Mouse (Mus musculus) urinary bladder, adult 18-20 months (tissue): ENCODE results near the gene Dapp1.
"Not testable (repeated sequence)": the region's sequence is repeated elsewhere in the genome, so short reads cannot be mapped to it uniquely, and the experiment has no call there.

Experiments used
- DNase-seq, 2 experiments: peaks; one replicate each; pipeline ENCODE4 v3.0.0; 2022; ENCODE audit warnings: low spot score in 2 of 2, mixed read lengths in 2 of 2

Dapp1 gene

DNA sequence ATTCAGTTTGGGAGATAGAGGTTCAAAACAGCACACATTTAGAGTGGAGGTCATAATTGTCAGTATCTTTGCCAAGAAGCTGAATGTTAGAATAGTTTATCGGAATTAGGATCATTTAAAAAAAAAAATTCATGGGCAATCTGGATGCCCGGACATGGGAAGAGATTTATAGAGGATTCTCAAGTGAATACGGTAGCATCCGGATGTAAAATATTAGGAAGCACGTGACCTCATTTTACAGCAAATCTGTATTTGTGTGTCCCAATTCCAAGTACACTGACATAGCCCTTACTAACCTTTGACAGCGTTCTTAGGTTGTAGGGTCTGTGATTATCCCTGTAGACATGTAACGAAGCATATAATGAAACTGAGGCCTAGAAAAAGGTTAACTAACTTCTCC is 61.9 kb downstream of the Dapp1 start:
- DNase-seq, result no peak

DNA sequence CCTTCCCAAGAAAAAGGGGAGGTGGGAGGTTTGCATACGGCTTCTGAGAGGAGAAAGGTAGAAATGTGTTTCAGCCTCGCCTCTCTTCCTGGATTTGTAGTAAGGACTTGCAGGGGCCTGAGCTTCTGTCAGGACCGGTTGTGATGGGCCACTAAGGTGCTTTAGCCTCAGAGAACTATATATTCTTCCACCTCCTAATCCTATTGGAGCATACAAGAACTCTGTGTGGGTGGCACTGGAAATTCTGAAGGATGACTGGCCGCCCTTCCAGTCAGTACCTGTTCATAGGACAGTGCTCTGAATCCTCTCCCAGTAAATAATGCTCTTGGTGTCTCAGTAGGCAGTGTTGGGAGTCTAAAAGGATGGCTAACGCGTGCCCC is 62.4 kb downstream of the Dapp1 start:
- DNase-seq, result no peak

DNA sequence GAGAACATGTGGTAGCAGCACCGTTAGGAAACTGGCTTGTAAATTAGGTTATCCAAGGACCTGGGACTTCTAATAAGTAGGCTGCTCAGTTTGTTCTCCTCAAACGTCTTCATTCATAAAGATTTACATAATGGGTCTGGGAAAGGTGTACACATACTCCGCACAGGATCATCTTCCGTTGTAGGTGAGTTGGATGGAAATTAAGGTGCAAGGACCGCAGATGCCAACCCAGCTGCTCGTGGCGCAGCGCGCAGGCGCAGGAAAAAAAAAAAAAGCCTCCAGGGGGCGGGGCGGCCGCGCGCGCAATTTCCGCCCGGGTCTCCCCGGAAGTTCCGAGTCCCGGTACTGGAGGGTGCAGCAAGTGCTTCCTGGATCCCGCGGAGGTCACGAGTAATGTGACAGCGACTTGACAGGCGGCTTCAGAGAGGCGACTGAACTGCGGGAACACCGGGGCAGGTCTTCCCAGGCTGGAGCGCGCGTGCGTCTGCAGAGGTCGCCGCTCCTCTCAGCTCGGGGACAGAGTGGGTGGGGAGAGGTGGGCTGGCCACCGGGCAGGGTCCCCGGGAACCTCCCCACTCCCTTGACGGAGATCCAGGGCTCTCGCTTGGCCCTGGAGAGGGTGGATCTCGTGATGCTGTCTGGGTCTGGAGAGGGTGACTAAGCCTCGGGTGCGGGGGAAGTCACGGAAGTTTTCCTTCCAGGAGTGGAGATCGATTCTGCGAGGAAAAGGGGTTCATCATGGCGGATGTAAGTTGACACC is 63.0 kb downstream of the Dapp1 start, which contains the start of gene Lamtor3:
Gene Lamtor3, plus strand, starts transcription at position 335 of the 760 bp plus-strand sequence.
- DNase-seq, result peak; percentile 60 to 82

DNA sequence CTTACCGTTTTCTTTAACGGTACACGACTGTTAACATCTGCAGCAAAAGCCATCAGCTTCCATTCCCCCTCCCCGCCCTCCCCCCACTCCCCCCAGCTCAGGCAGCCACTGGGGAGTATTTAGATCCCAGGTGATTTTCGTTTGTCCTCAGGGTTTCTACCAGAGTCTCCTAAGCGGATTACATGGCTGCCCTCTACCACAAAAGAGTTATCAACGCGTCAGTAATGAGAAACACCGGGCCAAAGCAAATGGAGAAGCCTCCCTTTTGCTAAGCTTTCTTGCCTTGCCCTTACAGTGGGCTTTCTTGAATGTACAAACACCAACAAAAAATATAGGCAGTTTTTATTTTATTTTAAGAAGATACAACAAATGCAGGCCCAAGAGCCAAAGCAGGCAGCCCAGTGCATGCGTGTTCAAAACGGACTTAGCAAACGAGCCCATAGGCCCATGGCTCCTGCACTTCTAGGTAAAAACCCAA is 63.6 kb downstream of the Dapp1 start:
- DNase-seq, result no peak

DNA sequence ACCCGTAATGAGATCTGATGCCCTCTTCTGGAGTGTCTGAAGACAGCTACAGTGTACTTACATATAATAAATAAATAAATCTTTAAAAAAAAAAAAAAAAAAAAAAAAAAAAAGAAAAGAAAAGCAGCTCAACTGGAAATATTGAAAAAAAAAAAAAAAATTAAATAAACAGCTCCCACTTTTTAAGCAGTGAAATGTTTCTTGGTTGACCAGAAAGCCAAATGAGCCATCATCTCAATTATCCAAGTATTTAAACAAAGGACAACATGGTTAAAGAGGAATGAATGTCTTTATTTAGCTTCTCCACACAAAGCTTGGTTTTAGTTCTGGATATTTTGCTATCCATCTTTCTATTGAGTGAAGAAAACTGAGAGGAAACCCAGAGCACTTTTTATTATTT is 66.8 kb downstream of the Dapp1 start:
- not testable (repeated sequence) for DNase-seq

DNA sequence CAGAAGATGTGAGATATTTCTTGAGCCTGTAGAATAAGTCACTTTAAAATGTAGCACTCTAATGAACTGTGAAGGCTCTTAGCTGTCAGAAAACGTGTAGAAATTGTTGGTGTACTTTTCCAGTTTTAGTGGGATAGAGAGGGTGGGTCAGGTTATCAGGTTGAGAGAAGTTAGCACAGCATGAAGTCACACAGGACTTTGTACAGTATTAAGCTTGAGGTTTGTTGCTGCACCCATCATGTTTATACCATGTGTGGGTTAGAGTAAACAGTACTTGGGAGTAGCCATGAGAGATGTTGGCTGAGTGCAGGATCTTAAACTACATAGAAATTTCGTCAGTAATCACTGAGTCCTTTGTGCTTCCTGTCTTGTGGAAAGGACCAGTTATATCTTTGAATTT is 68.3 kb downstream of the Dapp1 start:
- no peak for DNase-seq

DNA sequence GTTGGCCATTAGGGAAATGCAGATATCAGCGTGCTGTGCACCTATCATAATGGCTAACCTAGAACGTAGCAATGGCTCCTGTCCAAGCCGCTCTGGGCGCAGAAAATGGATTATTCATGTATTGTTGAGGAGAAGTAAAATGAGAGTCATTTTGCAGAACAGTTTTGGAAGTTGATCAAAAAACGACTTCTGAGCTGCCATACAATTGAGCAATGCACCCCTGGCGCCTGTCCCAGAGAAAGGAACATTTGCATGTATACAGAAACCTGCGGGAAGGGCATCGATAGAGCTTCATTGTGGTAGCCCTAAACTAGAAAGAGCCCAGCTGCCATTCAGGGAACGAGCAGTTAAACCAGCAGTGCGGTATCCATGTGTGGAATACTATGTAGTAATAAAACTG is 81.2 kb downstream of the Dapp1 start:
- DNase-seq, result no peak

DNA sequence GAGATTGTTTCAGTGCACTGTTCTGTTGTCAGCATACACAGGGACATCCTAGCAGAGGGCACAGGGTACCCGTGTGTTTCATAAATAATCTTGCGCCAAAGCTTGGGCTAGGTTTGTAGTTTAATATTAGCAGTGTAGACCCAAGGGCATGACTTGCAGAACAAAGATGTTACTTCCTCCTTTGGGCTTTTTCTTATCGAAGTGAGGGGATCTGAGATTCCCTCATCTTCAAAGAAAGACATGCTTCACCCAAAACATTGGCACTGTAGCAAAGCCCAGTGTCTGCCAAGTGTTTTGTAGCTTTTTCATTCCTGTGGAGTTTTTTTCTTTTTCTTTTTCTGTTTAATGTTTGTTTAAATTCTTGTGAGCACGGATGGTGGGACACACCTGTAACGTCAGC is 83.7 kb downstream of the Dapp1 start:
- no peak for DNase-seq

DNA sequence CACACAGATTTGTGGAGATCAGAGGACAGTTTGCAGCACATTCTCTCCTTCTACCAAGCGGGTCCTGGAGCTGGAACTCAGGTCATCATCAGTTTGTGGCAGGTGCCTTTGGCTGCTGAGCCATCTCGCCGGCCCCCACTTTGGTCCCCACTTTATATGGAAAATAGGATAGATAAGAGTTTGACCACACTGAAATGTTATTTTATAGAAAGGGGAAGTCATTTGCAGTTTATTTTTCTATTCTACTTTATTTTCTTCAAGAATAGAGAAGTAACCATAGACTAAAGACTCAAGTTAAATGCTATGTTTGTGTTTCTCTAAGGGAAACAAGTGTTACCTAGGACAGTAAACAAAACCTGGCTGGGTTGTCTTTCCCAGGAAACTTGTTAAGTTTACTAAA is 84.5 kb downstream of the Dapp1 start:
- DNase-seq, result no peak

DNA sequence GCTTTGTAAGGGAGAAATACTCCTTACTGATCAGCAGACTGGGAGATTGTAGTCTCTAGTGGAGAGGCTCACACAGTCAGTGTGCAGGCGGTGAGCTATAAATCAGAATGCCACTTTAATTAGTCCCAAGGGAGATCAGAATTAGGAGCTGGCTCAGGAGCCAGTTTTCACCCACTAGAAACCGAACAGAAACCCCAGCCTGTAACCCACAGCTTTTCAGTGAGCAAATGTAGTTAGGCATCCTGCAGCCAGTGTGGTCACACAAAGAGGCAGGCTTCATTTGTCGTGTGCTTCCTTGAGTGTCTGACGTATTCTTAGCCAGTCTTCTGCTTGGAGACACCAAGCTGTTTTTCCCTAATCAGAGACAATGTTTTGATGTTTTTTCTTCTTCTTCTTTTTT is 85.0 kb downstream of the Dapp1 start:
- no peak for DNase-seq

DNA sequence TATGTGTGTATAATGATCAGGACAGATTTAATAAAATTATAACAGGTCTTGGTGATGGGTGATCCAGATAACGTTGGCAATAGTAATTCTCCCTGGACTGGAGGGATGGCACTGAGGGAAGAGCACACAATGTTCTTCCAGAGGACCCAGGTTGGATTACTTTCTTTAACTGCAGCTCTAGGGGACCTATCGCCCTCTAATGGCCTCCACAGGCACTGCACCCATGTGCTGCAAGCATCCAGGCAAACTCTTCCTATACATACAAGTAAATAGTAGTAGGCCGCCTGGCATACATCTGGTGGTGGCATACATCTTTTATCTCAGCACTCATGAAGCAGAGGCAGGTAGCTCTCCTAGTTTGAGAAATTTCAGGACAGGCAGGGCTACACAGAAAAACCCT is 86.1 kb downstream of the Dapp1 start:
- DNase-seq, result no peak

DNA sequence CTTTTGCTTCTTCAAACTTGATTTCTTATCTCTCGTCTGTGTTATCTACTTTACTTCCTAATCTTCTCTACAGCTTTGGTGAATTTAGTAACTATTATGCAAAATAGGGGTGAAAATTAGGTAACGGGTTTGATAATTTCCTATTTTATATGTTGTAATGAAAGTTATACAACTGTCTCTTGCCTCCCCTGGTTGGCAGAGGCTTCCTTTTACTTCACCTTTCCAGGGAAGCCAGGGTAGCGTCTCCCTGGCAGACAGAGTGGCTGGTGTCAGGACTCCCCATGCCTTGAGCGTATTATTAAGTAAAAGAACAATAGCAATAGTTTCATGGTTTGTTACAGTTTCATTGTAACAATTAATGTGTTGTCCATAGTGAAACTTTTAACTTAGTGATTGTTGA is 87.6 kb downstream of the Dapp1 start:
- no peak for DNase-seq

DNA sequence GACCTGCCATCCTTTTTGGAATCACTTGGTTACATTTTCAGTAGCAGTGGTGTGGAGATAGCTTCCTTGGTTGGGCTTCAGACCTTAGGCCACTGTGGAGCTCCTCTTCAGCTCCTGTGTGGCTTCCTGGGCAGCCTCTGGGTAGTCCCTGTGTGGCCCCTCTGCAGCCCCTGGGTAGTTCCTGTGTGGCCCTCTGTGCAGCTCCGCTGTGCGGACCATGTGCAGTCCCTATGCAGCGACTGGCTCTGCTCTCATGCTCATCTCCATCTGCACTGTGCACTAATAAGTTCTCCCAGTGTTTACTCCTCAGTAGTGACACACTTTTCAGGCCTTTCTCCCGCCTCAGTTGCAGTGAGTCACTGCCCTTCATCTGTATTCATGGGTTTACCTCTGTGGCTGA is 89.2 kb downstream of the Dapp1 start:
- DNase-seq, result no peak

DNA sequence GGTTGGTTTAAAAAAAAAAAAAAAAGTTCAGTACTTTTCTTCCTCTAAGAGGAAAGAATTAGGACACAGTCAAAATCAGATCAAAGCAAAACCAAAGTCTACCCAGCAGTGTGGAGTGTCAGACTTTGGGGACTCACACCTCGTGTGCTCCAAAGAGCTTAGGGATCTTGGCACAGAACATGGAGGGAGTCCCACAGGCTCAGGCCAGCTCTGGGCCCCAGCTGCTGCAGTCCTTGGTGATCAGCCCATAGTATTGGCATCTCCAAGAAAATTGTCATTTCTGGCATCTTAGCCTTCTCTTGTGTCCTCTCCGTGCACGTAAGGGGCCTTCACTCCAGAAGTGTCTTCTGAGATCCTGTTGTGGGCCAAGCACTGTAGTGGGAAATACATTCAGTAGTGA is 90.3 kb downstream of the Dapp1 start:
- DNase-seq, result no peak

DNA sequence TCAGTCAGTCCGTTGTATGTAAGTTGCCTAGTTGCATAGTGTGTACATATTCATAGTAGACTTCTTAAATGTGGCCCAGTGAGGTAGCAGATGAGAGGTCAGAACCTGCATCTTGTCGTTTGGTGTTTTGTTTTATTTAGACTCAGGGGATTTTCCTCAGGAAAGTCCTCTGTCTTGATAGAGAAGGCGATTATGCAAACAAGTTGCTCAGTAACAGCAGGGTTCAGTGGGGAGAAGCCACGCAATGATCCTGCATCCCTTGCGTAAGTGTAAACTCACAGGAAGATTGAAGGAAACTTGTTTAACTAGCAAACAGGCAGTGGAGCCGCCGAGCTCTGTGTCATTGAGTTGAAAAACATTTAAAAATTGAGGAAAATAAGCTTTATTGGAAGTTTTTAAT is 93.4 kb downstream of the Dapp1 start:
- DNase-seq, result no peak

DNA sequence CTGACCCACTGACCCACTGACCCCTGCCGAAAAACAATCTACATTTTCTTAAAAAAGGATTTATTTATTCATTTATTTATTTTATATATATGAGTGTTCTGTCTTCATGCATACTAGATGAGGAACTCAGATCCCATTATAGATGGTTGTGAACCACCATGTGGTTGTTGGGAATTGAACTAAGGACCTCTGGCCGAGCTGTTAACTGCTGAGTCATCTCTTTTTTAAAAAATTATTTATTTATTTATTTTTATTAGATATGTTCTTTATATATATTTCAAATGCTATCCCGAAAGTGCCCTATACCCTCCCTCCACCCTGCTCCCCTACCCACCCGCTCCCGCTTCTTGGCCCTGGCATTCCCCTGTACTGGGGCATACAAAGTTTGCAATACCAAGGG is 100.3 kb downstream of the Dapp1 start:
- no peak for DNase-seq
